Mouse (Mus musculus): Measurements from ENCODE around the gene Tnfrsf14.

DNA sequence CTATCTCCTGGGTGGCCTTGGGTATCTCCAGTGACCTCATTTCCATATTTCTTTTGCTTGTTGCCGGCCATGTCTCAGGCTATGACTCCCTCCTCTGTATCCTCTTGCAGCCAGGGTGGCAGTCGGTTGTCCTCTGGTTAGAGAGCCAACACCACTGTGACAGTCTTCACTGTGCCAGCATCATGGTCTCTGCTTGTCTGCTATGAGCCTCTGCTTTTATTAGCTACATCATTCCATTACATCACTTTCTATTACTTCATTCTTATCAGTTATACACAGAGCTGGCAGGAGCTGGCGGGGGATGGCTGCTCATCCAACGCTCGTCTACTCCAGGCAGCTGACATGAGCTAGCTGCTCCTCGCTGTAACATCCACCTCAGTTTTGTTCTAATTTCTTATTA lies 47.6 kb downstream of the Tnfrsf14 start:
- TF ChIP-seq CTCF (IDR thresholded peaks at IDR 0.05; ENCODE audit: low read depth, low read length) (no peak), POLR2A (IDR thresholded peaks at IDR 0.05; ENCODE audit: borderline replicate concordance, low read depth, low read length) (no peak)

Measured in bone marrow macrophage, adult 2 months (primary cell).